Mouse (Mus musculus): Measurements from ENCODE around the gene Avpi1. TPM values are rescaled to one million over a fixed set of nuclear protein-coding genes. Genes with fewer than 3 reads are reported as not detected.

Gene Avpi1
- total and polyA plus RNA-seq, 3 experiments = 49.5 to 53.3 TPM; not detected in 1

- TF ChIP-seq ZMIZ1 (IDR thresholded peaks at IDR 0.05; ENCODE audit: low read depth, low read length) (no peak), SIN3A (IDR thresholded peaks at IDR 0.05; ENCODE audit: low read length) (peak; percentile 98), RAD21 (IDR thresholded peaks at IDR 0.05; ENCODE audit: low read depth, low read length) (peak; percentile 8; the same call in 1 of the 2 replicates), JUND (IDR thresholded peaks at IDR 0.05; ENCODE audit: low read depth, low read length) (no peak)
Observed at GRCm38 (mm10) chr19:42158246-42159017, 29.6 kb upstream of the Avpi1 start (continued).

- H3K27me3 ChIP-seq (ENCODE audit: control insufficient read depth in 1 of 2, insufficient read depth in 2 of 2, low read length in 2 of 2) = no peaks in the 10 kb centered on the region
- peaks cover 3 to 9% of the 10 kb centered on the region in 2 experiments for H3K4me1 ChIP-seq (ENCODE audit: control insufficient read depth in 1 of 2, insufficient read depth in 2 of 2, low read length in 2 of 2)
- TF ChIP-seq TBP (IDR thresholded peaks at IDR 0.05; ENCODE audit: low read depth, low read length) = 0 out of 2 replicates have a peak, but pooled peaks have one; percentile 48
- TF ChIP-seq SMC3 (IDR thresholded peaks at IDR 0.05; ENCODE audit: low read depth, low read length) = no peak
- 0 out of 2 replicates have a peak, but pooled peaks have one; percentile 15 for TF ChIP-seq ELF1 (IDR thresholded peaks at IDR 0.05; ENCODE audit: low read depth, low read length)
- no peak for TF ChIP-seq HCFC1 (IDR thresholded peaks at IDR 0.05; ENCODE audit: low read depth, low read length)
- TF ChIP-seq MAZ (IDR thresholded peaks at IDR 0.05; ENCODE audit: low read depth, low read length) = no peak
- TF ChIP-seq ZNF384 (IDR thresholded peaks at IDR 0.05; ENCODE audit: low read depth, low read length) = peak; percentile 85
- TF ChIP-seq ZMIZ1 (IDR thresholded peaks at IDR 0.05; ENCODE audit: low read depth, low read length) = 0 out of 2 replicates have a peak, but pooled peaks have one; percentile 35
- TF ChIP-seq POLR2AphosphoS5 (IDR thresholded peaks at IDR 0.05; ENCODE audit: borderline replicate concordance, low read depth, low read length) = no peak
- TF ChIP-seq POLR2A (IDR thresholded peaks at IDR 0.05; ENCODE audit: control insufficient read depth in 1 of 2, insufficient read depth in 1 of 2, low read depth in 1 of 2, low read length in 2 of 2, poor library complexity in 1 of 2) = peak in 1 of 2 experiments; percentile 21; a peak in 1 of 4 replicates
- TF ChIP-seq EP300 (IDR thresholded peaks at IDR 0.05; ENCODE audit: low read depth in 1 of 2, low read length in 2 of 2) = 0 out of 4 replicates have a peak, but pooled peaks of 1 of the 2 experiments have one; percentile 21
- no peak for TF ChIP-seq E2F4 (IDR thresholded peaks at IDR 0.05; ENCODE audit: borderline replicate concordance, low read depth, low read length)
- TF ChIP-seq JUND (IDR thresholded peaks at IDR 0.05; ENCODE audit: low read depth, low read length) = no peak
- TF ChIP-seq ETS1 (IDR thresholded peaks at IDR 0.05; ENCODE audit: low read depth, low read length) = peak; percentile 45
- TF ChIP-seq BHLHE40 (IDR thresholded peaks at IDR 0.05; ENCODE audit: borderline replicate concordance, low read depth, low read length) = 0 out of 2 replicates have a peak, but pooled peaks have one; percentile 5
- DNase-seq (ENCODE audit: low read depth, low spot score) = peak; percentile 76
- H3K9ac ChIP-seq (ENCODE audit: control insufficient read depth, low read depth, low read length, poor library complexity, severe bottlenecking) = peak overlapping the region; percentile 45
- H3K9me3 ChIP-seq (replicated peaks; ENCODE audit: insufficient read depth, low read length) = no peaks in the 10 kb centered on the region
- peak overlapping the region; percentile 43 to 48 for H3K4me3 ChIP-seq (ENCODE audit: control insufficient read depth in 1 of 2, insufficient read depth in 1 of 2, low read depth in 2 of 2, low read length in 2 of 2)
- peak overlapping the region; percentile 75 for H3K27ac ChIP-seq (ENCODE audit: control insufficient read depth, low read depth, low read length)
- H3K36me3 ChIP-seq (ENCODE audit: control insufficient read depth in 1 of 2, insufficient read depth in 2 of 2, low read length in 2 of 2) = peaks cover 0 to 11% of the 10 kb centered on the region in 2 experiments; a peak in 2 of 4 replicates
- no peaks in the 10 kb centered on the region for H3K79me2 ChIP-seq (ENCODE audit: control insufficient read depth, insufficient read depth, low read length, poor library complexity)
Observed at GRCm38 (mm10) chr19:42157493-42158237, 28.8 kb upstream of the Avpi1 start.
